Mouse (Mus musculus) heart, adult 2 months (tissue): ENCODE measurements around the gene Ksr2.

Source experiments
- CTCF ChIP-seq: fragments of 200-600 bp; IDR thresholded peaks from 2 replicates; pipeline ENCODE4 v1.8.1; 2022; ENCODE audit warnings: antibody characterized with exemption, mild to moderate bottlenecking, moderate library complexity
- POLR2A ChIP-seq: fragments of 200-500 bp; IDR thresholded peaks from 2 replicates; pipeline ENCODE4 v1.6.1; 2011; ENCODE audit warnings: mild to moderate bottlenecking, low read depth, low read length, control low read depth; ENCODE audit not compliant: insufficient read depth

DNA sequence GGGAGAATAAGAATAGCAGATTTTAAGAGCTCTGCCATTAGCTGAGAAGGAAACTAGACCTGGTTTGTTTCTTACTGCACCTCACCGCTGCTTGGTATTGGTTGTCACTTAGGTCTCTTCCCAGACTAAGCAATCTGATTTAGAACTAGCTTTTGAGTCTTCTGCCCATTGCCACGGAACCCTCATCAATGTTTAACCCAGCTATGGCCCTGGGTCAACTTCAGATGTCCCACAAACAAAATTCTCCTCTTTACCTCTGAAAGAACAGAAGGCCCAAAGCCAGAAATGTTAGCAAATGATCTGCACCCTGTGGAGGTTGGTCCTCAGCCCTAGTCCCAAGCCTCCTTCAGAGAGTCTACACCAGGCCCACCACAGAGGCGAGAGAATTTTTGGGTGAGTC lies 167.9 kb downstream of the Ksr2 start:
- no peak for TF ChIP-seq CTCF
- TF ChIP-seq POLR2A, result no peak
